Mouse (Mus musculus) CH12.LX (cell line): Measurements from ENCODE around the gene Dtx1. TPM values are rescaled to one million over a fixed set of nuclear protein-coding genes. Genes with fewer than 3 reads are reported as not detected.

Experiments
- DNase-seq: peaks from one replicate; pipeline ENCODE4 v3.0.0-alpha.2; 2013; ENCODE audit errors: extremely low read depth
- H3K27ac ChIP-seq: 2 replicates; pipeline ENCODE4 v1.5.1; 2012; ENCODE audit warnings: low read depth, mild to moderate bottlenecking, control low read depth, moderate library complexity; ENCODE audit not compliant: insufficient read depth
- H3K27me3 ChIP-seq: replicated peaks from 2 replicates; pipeline ENCODE3; 2012; ENCODE audit warnings: inconsistent platforms
- H3K36me3 ChIP-seq, 2 experiments: replicated peaks in 1 of 2; 2 replicates each; pipeline versions ENCODE3 to v1.6.1; 2012; ENCODE audit warnings: inconsistent platforms in 1 of 2, low read length in 1 of 2, mild to moderate bottlenecking in 1 of 2, mixed read lengths in 1 of 2, moderate library complexity in 1 of 2; ENCODE audit not compliant: control insufficient read depth in 1 of 2, insufficient read depth in 1 of 2
- H3K4me1 ChIP-seq, 2 experiments: 2 replicates each; pipeline ENCODE4 v1.6.1; 2012; ENCODE audit warnings: inconsistent platforms in 1 of 2, moderate library complexity in 1 of 2; ENCODE audit not compliant: insufficient read depth in 2 of 2, control insufficient read depth in 1 of 2
- H3K4me2 ChIP-seq: 2 replicates; pipeline ENCODE4 v1.6.1; 2012; ENCODE audit warnings: low read depth, mild to moderate bottlenecking, control low read depth; ENCODE audit not compliant: poor library complexity, insufficient read depth, severe bottlenecking
- H3K4me3 ChIP-seq, 3 experiments: fragments of 150-350 bp in 1 of 3; sonication (generic) in 1 of 3; replicated peaks in 1 of 3; 2 replicates each; pipeline versions ENCODE3 to v1.5.1; 2011 to 2012; ENCODE audit warnings: low read depth in 2 of 3, low read length in 2 of 3, mild to moderate bottlenecking in 2 of 3, moderate library complexity in 2 of 3, control low read depth in 1 of 3, improper control_type of control experiment in 1 of 3, inconsistent platforms in 1 of 3, mixed read lengths in 1 of 3; ENCODE audit not compliant: poor library complexity in 1 of 3
- H3K79me2 ChIP-seq: replicated peaks from 2 replicates; pipeline ENCODE4 v1.6.1; 2012; ENCODE audit warnings: mild to moderate bottlenecking, moderate library complexity; ENCODE audit not compliant: control insufficient read depth, poor library complexity, insufficient read depth, severe bottlenecking; ENCODE audit errors: extremely low read depth
- H3K9ac ChIP-seq: 2 replicates; pipeline ENCODE4 v1.6.1; 2012; ENCODE audit warnings: low read depth, mild to moderate bottlenecking, control low read depth, moderate library complexity; ENCODE audit not compliant: insufficient read depth
- H3K9me3 ChIP-seq: replicated peaks from 2 replicates; pipeline ENCODE3; 2012; ENCODE audit warnings: low read length, inconsistent platforms, mixed read lengths
- BHLHE40 ChIP-seq: IDR thresholded peaks from 2 replicates; pipeline ENCODE4 v1.6.1; 2011; ENCODE audit warnings: mild to moderate bottlenecking, low read depth, low read length, improper control_type of control experiment
- CHD1 ChIP-seq: IDR thresholded peaks from 2 replicates; pipeline ENCODE4 v1.6.1; 2012; ENCODE audit warnings: low read depth, low read length, improper control_type of control experiment, inconsistent platforms
- CHD2 ChIP-seq: IDR thresholded peaks from 2 replicates; pipeline ENCODE4 v1.6.1; 2011; ENCODE audit warnings: low read length, improper control_type of control experiment
- CTCF ChIP-seq, 2 experiments: IDR thresholded peaks in 1 of 2; conservative IDR thresholded peaks in 1 of 2; 2 replicates each; pipeline ENCODE4 v1.5.1; 2011 to 2012; ENCODE audit warnings: low read depth in 2 of 2, low read length in 2 of 2, improper control_type of control experiment in 1 of 2, inconsistent platforms in 1 of 2, mild to moderate bottlenecking in 1 of 2, moderate library complexity in 1 of 2
- E2F4 ChIP-seq: IDR thresholded peaks from 2 replicates; pipeline ENCODE4 v1.6.1; 2011; ENCODE audit warnings: low read depth, low read length, improper control_type of control experiment; ENCODE audit not compliant: insufficient replicate concordance
- ELF1 ChIP-seq: IDR thresholded peaks from 2 replicates; pipeline ENCODE4 v1.6.1; 2014; ENCODE audit warnings: low read depth, mild to moderate bottlenecking, inconsistent platforms, low read length, improper control_type of control experiment
- EP300 ChIP-seq: IDR thresholded peaks from 2 replicates; pipeline ENCODE4 v1.6.1; 2011; ENCODE audit warnings: low read length, improper control_type of control experiment
- ETS1 ChIP-seq: conservative IDR thresholded peaks from 2 replicates; pipeline ENCODE4 v1.6.1; 2012; ENCODE audit warnings: low read depth, mild to moderate bottlenecking, inconsistent platforms, low read length, improper control_type of control experiment, moderate library complexity
- GABPA ChIP-seq: IDR thresholded peaks from 2 replicates; pipeline ENCODE4 v1.6.1; 2012; ENCODE audit warnings: low read depth, low read length, improper control_type of control experiment, inconsistent platforms; ENCODE audit not compliant: insufficient replicate concordance
- IRF4 ChIP-seq: IDR thresholded peaks from 2 replicates; pipeline ENCODE4 v1.6.1; 2014; ENCODE audit warnings: low read depth, mild to moderate bottlenecking, inconsistent platforms, low read length, improper control_type of control experiment
- JUN ChIP-seq: IDR thresholded peaks from 2 replicates; pipeline ENCODE4 v1.6.1; 2011; ENCODE audit warnings: low read depth, mild to moderate bottlenecking, low read length, improper control_type of control experiment, moderate library complexity; ENCODE audit not compliant: insufficient read depth
- JUND ChIP-seq: conservative IDR thresholded peaks from 2 replicates; pipeline ENCODE4 v1.6.1; 2011; ENCODE audit warnings: low read depth, low read length, improper control_type of control experiment
- KAT2A ChIP-seq: IDR thresholded peaks from 2 replicates; pipeline ENCODE4 v1.6.1; 2012; ENCODE audit warnings: low read length, improper control_type of control experiment, inconsistent platforms; ENCODE audit not compliant: insufficient replicate concordance
- MAFK ChIP-seq: IDR thresholded peaks from 2 replicates; pipeline ENCODE4 v1.6.1; 2011; ENCODE audit warnings: low read length, improper control_type of control experiment; ENCODE audit not compliant: insufficient replicate concordance
- MAX ChIP-seq: IDR thresholded peaks from 2 replicates; pipeline ENCODE4 v1.6.1; 2011; ENCODE audit warnings: low read length, improper control_type of control experiment
- MAZ ChIP-seq: IDR thresholded peaks from 2 replicates; pipeline ENCODE4 v1.6.1; 2012; ENCODE audit warnings: low read depth, mild to moderate bottlenecking, inconsistent platforms, low read length, improper control_type of control experiment, moderate library complexity
- MEF2A ChIP-seq: IDR thresholded peaks from 2 replicates; pipeline ENCODE4 v1.6.1; 2014; ENCODE audit warnings: low read depth, mild to moderate bottlenecking, inconsistent platforms, low read length, improper control_type of control experiment, borderline replicate concordance
- MYC ChIP-seq: IDR thresholded peaks from 2 replicates; pipeline ENCODE4 v1.6.1; 2011; ENCODE audit warnings: low read depth, mild to moderate bottlenecking, improper control_type of control experiment, low read length
- NELFE ChIP-seq: IDR thresholded peaks from 2 replicates; pipeline ENCODE4 v1.6.1; 2011; ENCODE audit warnings: low read depth, low read length, improper control_type of control experiment
- NRF1 ChIP-seq: IDR thresholded peaks from 2 replicates; pipeline ENCODE4 v1.6.1; 2014; ENCODE audit warnings: low read depth, mild to moderate bottlenecking, inconsistent platforms, low read length, improper control_type of control experiment, moderate library complexity
- PAX5 ChIP-seq: IDR thresholded peaks from 2 replicates; pipeline ENCODE4 v1.6.1; 2012; ENCODE audit warnings: low read length, inconsistent platforms, mixed read lengths
- POLR2A ChIP-seq: IDR thresholded peaks from 2 replicates; pipeline ENCODE4 v1.6.1; 2011; ENCODE audit warnings: low read depth, mild to moderate bottlenecking, improper control_type of control experiment, low read length
- POLR2AphosphoS2 ChIP-seq: IDR thresholded peaks from 2 replicates; pipeline ENCODE4 v1.6.1; 2011; ENCODE audit warnings: low read depth, low read length, improper control_type of control experiment
- RAD21 ChIP-seq: IDR thresholded peaks from 2 replicates; pipeline ENCODE4 v1.6.1; 2011; ENCODE audit warnings: low read depth, mild to moderate bottlenecking, low read length, improper control_type of control experiment, moderate library complexity
- RCOR1 ChIP-seq: conservative IDR thresholded peaks from 2 replicates; pipeline ENCODE4 v1.6.1; 2012; ENCODE audit warnings: low read depth, mild to moderate bottlenecking, inconsistent platforms, low read length, improper control_type of control experiment
- SIN3A ChIP-seq: IDR thresholded peaks from 2 replicates; pipeline ENCODE4 v1.6.1; 2012; ENCODE audit warnings: low read length, improper control_type of control experiment, inconsistent platforms
- SMC3 ChIP-seq: IDR thresholded peaks from 2 replicates; pipeline ENCODE4 v1.6.1; 2011; ENCODE audit warnings: low read depth, low read length, improper control_type of control experiment
- TCF12 ChIP-seq: IDR thresholded peaks from 2 replicates; pipeline ENCODE4 v1.6.1; 2014; ENCODE audit warnings: low read depth, mild to moderate bottlenecking, inconsistent platforms, low read length, improper control_type of control experiment
- UBTF ChIP-seq: IDR thresholded peaks from 2 replicates; pipeline ENCODE4 v1.6.1; 2012; ENCODE audit warnings: low read depth, mild to moderate bottlenecking, inconsistent platforms, low read length, improper control_type of control experiment, moderate library complexity
- USF1 ChIP-seq: IDR thresholded peaks from 2 replicates; pipeline ENCODE4 v1.6.1; 2014; ENCODE audit warnings: low read depth, mild to moderate bottlenecking, inconsistent platforms, low read length, improper control_type of control experiment
- USF2 ChIP-seq: conservative IDR thresholded peaks from 2 replicates; pipeline ENCODE4 v1.6.1; 2011; ENCODE audit warnings: low read depth, low read length, improper control_type of control experiment
- ZKSCAN1 ChIP-seq: IDR thresholded peaks from 2 replicates; pipeline ENCODE4 v1.6.1; 2012; ENCODE audit warnings: low read depth, inconsistent platforms, low read length, improper control_type of control experiment, borderline replicate concordance
- dilution Hi-C: fragments of 300-500 bp; cut with MboI; formaldehyde crosslinking; loops from 2 replicates; pipeline ENCODE4 v1.14.3; 2020; ENCODE audit warnings: low sequenced_read_pairs; ENCODE audit not compliant: extremely low pct_unique_long_range_greater_than_20kb, extremely low pct_ligation_motif_present
- in situ Hi-C: fragments of 300-500 bp; cut with MboI; formaldehyde crosslinking; loops from 3 replicates; pipeline ENCODE4 v1.14.3; 2019; ENCODE audit warnings: low sequenced_read_pairs, low pct_ligation_motif_present, low pct_unique_long_range_greater_than_20kb, mixed read lengths
- polyA plus RNA-seq: library from polyadenylated mRNA; unstranded; fragments of >175 nt; gene quantifications from 2 replicates; pipeline ENCODE4 v1.2.1, GENCODE M21; 2012; ENCODE audit warnings: low read depth; ENCODE audit not compliant: insufficient read length
- total RNA-seq, 2 experiments: library from RNA; depleted of rRNA; stranded (reverse); fragments of 300-350 nt in 1 of 2; fragments of >200 nt in 1 of 2; gene quantifications; 2 replicates each; pipeline ENCODE4 v1.2.3; 2012 to 2014

The Dtx1 gene
- total and polyA plus RNA-seq, 3 experiments, result 0.98 to 3.9 (median 2.1) TPM

DNA sequence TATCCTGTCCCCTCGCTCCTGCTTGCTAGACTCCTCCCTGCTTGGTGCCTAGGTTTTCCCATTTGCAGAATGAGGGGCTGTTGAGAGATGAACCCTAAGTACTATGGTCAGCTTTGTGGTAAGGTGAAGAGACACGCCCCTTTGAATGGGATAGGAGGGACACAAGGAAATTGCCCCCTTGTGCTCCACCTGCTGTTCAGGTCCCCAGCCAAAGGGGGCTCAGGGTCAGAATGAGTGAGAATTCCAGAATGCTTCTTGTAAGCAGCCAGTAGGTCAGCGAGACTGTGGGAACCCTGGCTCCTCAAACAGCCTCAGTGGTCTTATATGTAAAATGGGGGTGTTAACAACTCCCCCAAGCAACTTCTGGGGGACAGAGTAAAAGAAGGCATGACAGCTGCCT lies 13.5 kb downstream of the Dtx1 start:
- in situ Hi-C loops, result no loop called here
- Histone ChIP-seq H3K4me1 (peaks cover 19 to 57% of the 10 kb centered on the region in 2 experiments), H3K27ac (no peak overlapping the region), H3K4me3 (no peak overlapping the region), H3K36me3 (peaks cover 1 to 5% of the 10 kb centered on the region in 2 experiments), H3K27me3 (no peaks in the 10 kb centered on the region), H3K9ac (no peak overlapping the region), H3K79me2 (no peaks in the 10 kb centered on the region), H3K9me3 (peaks cover 13% of the 10 kb centered on the region), H3K4me2 (no peak overlapping the region)
- no peak for DNase-seq
- dilution Hi-C loops, result no loop called here
- no peak for TF ChIP-seq GABPA
- no peak for TF ChIP-seq RCOR1
- no peak for TF ChIP-seq ETS1
- TF ChIP-seq SMC3, result no peak
- TF ChIP-seq MAFK, result no peak

GRCm38 (mm10) chr5:120696865-120697264 lies 14.9 kb downstream of the Dtx1 start:
- H3K27ac ChIP-seq, result no peak overlapping the region
- no peaks in the 10 kb centered on the region for H3K27me3 ChIP-seq
- H3K36me3 ChIP-seq, result peaks cover 1 to 5% of the 10 kb centered on the region in 2 experiments
- H3K9ac ChIP-seq, result no peak overlapping the region
- peak; percentile 90 for DNase-seq
- H3K79me2 ChIP-seq, result no peaks in the 10 kb centered on the region
- H3K4me1 ChIP-seq, result peaks cover 22 to 55% of the 10 kb centered on the region in 2 experiments
- H3K9me3 ChIP-seq, result peaks cover 13% of the 10 kb centered on the region
- dilution Hi-C loops, result no loop called here
- H3K4me3 ChIP-seq, result no peak overlapping the region
- no peak overlapping the region for H3K4me2 ChIP-seq
- in situ Hi-C loops, result no loop called here
- TF ChIP-seq CTCF (conservative IDR thresholded peaks at IDR 0.05 in 1 of 2, IDR thresholded peaks at IDR 0.05 in 1 of 2; ENCODE audit: low read depth in 2 of 2, low read length in 2 of 2) (no peak), NRF1 (no peak), MYC (peak; percentile 71), E2F4 (no peak), POLR2AphosphoS2 (no peak), POLR2A (no peak), PAX5 (no peak), TCF12 (peak; percentile 48; the same call in 1 of the 2 replicates), MAFK (no peak), GABPA (no peak), IRF4 (peak; percentile 29; the same call in 1 of the 2 replicates), BHLHE40 (peak; percentile 78), EP300 (peak; percentile 45; the same call in 1 of the 2 replicates), ETS1 (peak; percentile 79), NELFE (no peak), ZKSCAN1 (no peak), SIN3A (0 out of 2 replicates have a peak, but pooled peaks have one; percentile 43), MAX (peak; percentile 73), UBTF (no peak), CHD2 (no peak), MAZ (0 out of 2 replicates have a peak, but pooled peaks have one; percentile 31), KAT2A (no peak), RAD21 (no peak), SMC3 (no peak), JUND (no peak; the same call in 1 of the 2 replicates), ELF1 (no peak), CHD1 (no peak), RCOR1 (0 out of 2 replicates have a peak, but pooled peaks have one; percentile 40), USF1 (peak; percentile 63), JUN (no peak), USF2 (peak; percentile 62), MEF2A (peak; percentile 53; the same call in 1 of the 2 replicates)
